Mouse (Mus musculus) liver, postnatal 0 days (tissue): ENCODE measurements around the gene Mettl6.

Source experiments
- CTCF ChIP-seq: sonication (generic); IDR thresholded peaks from 2 replicates; pipeline ENCODE4 v1.5.1; 2016; ENCODE audit warnings: antibody characterized with exemption, low read depth
- EP300 ChIP-seq: IDR thresholded peaks from 2 replicates; pipeline ENCODE4 v1.6.1; 2016; ENCODE audit warnings: antibody characterized with exemption, low read depth, mild to moderate bottlenecking

DNA sequence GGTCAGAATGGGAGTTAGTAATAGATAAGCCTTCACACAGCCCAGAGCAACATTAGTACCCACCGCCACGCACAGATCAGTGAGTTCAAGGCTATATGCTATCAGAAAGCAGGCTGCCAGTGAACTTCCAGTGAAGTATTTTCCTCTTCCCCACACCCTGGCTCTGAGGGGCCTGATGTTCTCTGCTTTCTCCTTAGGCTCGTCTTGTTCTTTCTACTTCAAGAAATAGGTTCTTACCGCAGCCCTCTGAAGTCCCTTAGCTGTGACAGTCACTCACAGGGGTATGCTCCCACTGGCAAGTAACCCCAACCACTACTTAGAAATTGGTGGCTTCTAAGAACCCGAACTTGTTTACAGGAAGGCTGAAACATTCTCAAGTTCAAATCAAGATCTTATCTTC, 61.7 kb downstream of the Mettl6 start:
- TF ChIP-seq EP300 (no peak), CTCF (no peak)
